Mouse (Mus musculus): Measurements from ENCODE around the gene Plek2. TPM values are rescaled to one million over a fixed set of nuclear protein-coding genes. Genes with fewer than 3 reads are reported as not detected.

Plek2 gene
- 1.5 and 2.0 TPM in 2 replicates for polyA plus RNA-seq (2015; fragmentation: Nextera tagmentation; extraction: Ambion mirVana)

- Histone ChIP-seq H3K36me3 (replicated peaks) (no peaks in the 10 kb centered on the region), H3K4me2 (peak within 1 kb of the TSS; percentile 98), H3K9ac (peak within 1 kb of the TSS; percentile 45), H3K27me3 (replicated peaks) (peaks cover 36% of the 10 kb centered on the region), H3K27ac (no peak within 1 kb of the TSS), H3K4me1 (peaks cover 18% of the 10 kb centered on the region), H3K4me3 (peak within 1 kb of the TSS; percentile 54), H3K9me3 (no peaks in the 10 kb centered on the region)
- under 1% methylated on average over 38 of the region's 38 CpGs for WGBS
- peak; percentile 69; the same call in 1 of the 2 replicates for ATAC-seq (replicated peaks)
Observed at GRCm38 (mm10) chr12:78906707-78907162, at the start of gene Plek2. TSS of gene Plek2 (minus strand) at chr12:78906964.

- Histone ChIP-seq H3K9ac (no peak overlapping the region), H3K36me3 (replicated peaks) (0 out of 2 replicates have a peak, but pooled peaks cover 4% of the 10 kb centered on the region), H3K4me1 (no peaks in the 10 kb centered on the region), H3K9me3 (0 out of 2 replicates have a peak, but pooled peaks cover 12% of the 10 kb centered on the region), H3K4me3 (no peak overlapping the region), H3K27ac (no peak overlapping the region), H3K27me3 (replicated peaks) (no peaks in the 10 kb centered on the region), H3K4me2 (no peak overlapping the region)
- no peak for ATAC-seq (replicated peaks)
- WGBS: 83% methylated on average over 4 of the region's 4 CpGs
Observed at GRCm38 (mm10) chr12:78956405-78956804, 49.6 kb upstream of the Plek2 start.

GRCm38 (mm10) chr12:78952484-78952883 is 45.7 kb upstream of the Plek2 start:
- Histone ChIP-seq H3K4me2 (no peak overlapping the region), H3K4me1 (no peaks in the 10 kb centered on the region), H3K9ac (no peak overlapping the region), H3K9me3 (0 out of 2 replicates have a peak, but pooled peaks cover 6% of the 10 kb centered on the region), H3K4me3 (no peak overlapping the region), H3K27me3 (replicated peaks) (no peaks in the 10 kb centered on the region), H3K27ac (no peak overlapping the region), H3K36me3 (replicated peaks) (no peaks in the 10 kb centered on the region)
- 54% methylated on average over 3 of the region's 3 CpGs for WGBS
- ATAC-seq (replicated peaks): no peak

- Histone ChIP-seq H3K27me3 (replicated peaks) (no peaks in the 10 kb centered on the region), H3K9me3 (0 out of 2 replicates have a peak, but pooled peaks cover 4% of the 10 kb centered on the region), H3K4me1 (no peaks in the 10 kb centered on the region), H3K36me3 (replicated peaks) (no peaks in the 10 kb centered on the region), H3K27ac (no peak overlapping the region), H3K4me2 (no peak overlapping the region), H3K4me3 (no peak overlapping the region), H3K9ac (no peak overlapping the region)
- ATAC-seq (replicated peaks): no peak
- 65% methylated on average over 11 of the region's 11 CpGs for WGBS
Observed at GRCm38 (mm10) chr12:78952053-78952452, 45.3 kb upstream of the Plek2 start.

- no peak overlapping the region for H3K4me2 ChIP-seq
Observed at GRCm38 (mm10) chr12:78947661-78948060, 40.9 kb upstream of the Plek2 start.

GRCm38 (mm10) chr12:78947161-78947560 is 40.4 kb upstream of the Plek2 start:
- H3K4me3 ChIP-seq: no peak overlapping the region
- no peaks in the 10 kb centered on the region for H3K4me1 ChIP-seq
- no peak for ATAC-seq (replicated peaks)
- H3K9ac ChIP-seq: no peak overlapping the region
- H3K9me3 ChIP-seq: no peaks in the 10 kb centered on the region
- WGBS: 83% methylated on average over 6 of the region's 6 CpGs
- H3K4me2 ChIP-seq: no peak overlapping the region
- H3K36me3 ChIP-seq (replicated peaks): no peaks in the 10 kb centered on the region
- H3K27me3 ChIP-seq (replicated peaks): no peaks in the 10 kb centered on the region
- H3K27ac ChIP-seq: no peak overlapping the region

More at GRCm38 (mm10) chr12:78947661-78948060, 40.9 kb upstream of the Plek2 start:
- no peaks in the 10 kb centered on the region for H3K27me3 ChIP-seq (replicated peaks)
- no peak overlapping the region for H3K27ac ChIP-seq
- H3K9ac ChIP-seq: no peak overlapping the region
- no peaks in the 10 kb centered on the region for H3K36me3 ChIP-seq (replicated peaks)
- H3K4me1 ChIP-seq: no peaks in the 10 kb centered on the region
- no peak for ATAC-seq (replicated peaks)
- H3K9me3 ChIP-seq: no peaks in the 10 kb centered on the region
- 79% methylated on average over 5 of the region's 5 CpGs for WGBS
- H3K4me3 ChIP-seq: no peak overlapping the region

GRCm38 (mm10) chr12:78942931-78943330 is 36.2 kb upstream of the Plek2 start:
- no peak overlapping the region for H3K9ac ChIP-seq
- H3K27me3 ChIP-seq (replicated peaks): no peaks in the 10 kb centered on the region
- H3K4me1 ChIP-seq: no peaks in the 10 kb centered on the region
- H3K4me2 ChIP-seq: no peak overlapping the region
- no peaks in the 10 kb centered on the region for H3K9me3 ChIP-seq
- no peak for ATAC-seq (replicated peaks)
- 85% methylated on average over 6 of the region's 6 CpGs for WGBS
- H3K4me3 ChIP-seq: no peak overlapping the region
- H3K27ac ChIP-seq: no peak overlapping the region
- no peaks in the 10 kb centered on the region for H3K36me3 ChIP-seq (replicated peaks)

- Histone ChIP-seq H3K4me2 (no peak overlapping the region), H3K36me3 (replicated peaks) (no peaks in the 10 kb centered on the region), H3K4me1 (no peaks in the 10 kb centered on the region), H3K9ac (no peak overlapping the region), H3K27ac (no peak overlapping the region), H3K27me3 (replicated peaks) (no peaks in the 10 kb centered on the region), H3K9me3 (no peaks in the 10 kb centered on the region), H3K4me3 (no peak overlapping the region)
- 86% methylated on average over 5 of the region's 5 CpGs for WGBS
- ATAC-seq (replicated peaks): no peak
Observed at GRCm38 (mm10) chr12:78940081-78940480, 33.3 kb upstream of the Plek2 start.

GRCm38 (mm10) chr12:78939393-78940037 is 32.8 kb upstream of the Plek2 start:
- H3K27ac ChIP-seq: no peak overlapping the region
- no peaks in the 10 kb centered on the region for H3K36me3 ChIP-seq (replicated peaks)
- 84% methylated on average over 7 of the region's 7 CpGs for whole genome bisulfite sequencing
- H3K4me3 ChIP-seq: no peak overlapping the region
- H3K4me1 ChIP-seq: no peaks in the 10 kb centered on the region
- no peaks in the 10 kb centered on the region for H3K9me3 ChIP-seq
- H3K4me2 ChIP-seq: no peak overlapping the region
- H3K27me3 ChIP-seq (replicated peaks): no peaks in the 10 kb centered on the region
- H3K9ac ChIP-seq: no peak overlapping the region
- ATAC-seq (replicated peaks): no peak

GRCm38 (mm10) chr12:78936494-78936893 is 29.7 kb upstream of the Plek2 start:
- no peak overlapping the region for H3K4me3 ChIP-seq
- no peak overlapping the region for H3K27ac ChIP-seq
- H3K27me3 ChIP-seq (replicated peaks): no peaks in the 10 kb centered on the region
- no peak overlapping the region for H3K9ac ChIP-seq
- WGBS: 65% methylated on average over 4 of the region's 4 CpGs
- ATAC-seq (replicated peaks): no peak
- H3K9me3 ChIP-seq: no peaks in the 10 kb centered on the region
- no peak overlapping the region for H3K4me2 ChIP-seq
- H3K36me3 ChIP-seq (replicated peaks): no peaks in the 10 kb centered on the region
- no peaks in the 10 kb centered on the region for H3K4me1 ChIP-seq

GRCm38 (mm10) chr12:78929900-78930299 is 23.1 kb upstream of the Plek2 start:
- H3K27me3 ChIP-seq (replicated peaks): no peaks in the 10 kb centered on the region
- no peaks in the 10 kb centered on the region for H3K9me3 ChIP-seq
- no peaks in the 10 kb centered on the region for H3K36me3 ChIP-seq (replicated peaks)
- no peak overlapping the region for H3K27ac ChIP-seq
- no peak overlapping the region for H3K4me3 ChIP-seq
- H3K4me1 ChIP-seq: no peaks in the 10 kb centered on the region
- WGBS: 79% methylated on average over 1 of the region's 1 CpGs
- H3K9ac ChIP-seq: no peak overlapping the region
- no peak for ATAC-seq (replicated peaks)
- no peak overlapping the region for H3K4me2 ChIP-seq

GRCm38 (mm10) chr12:78927287-78927686 is 20.5 kb upstream of the Plek2 start:
- H3K4me1 ChIP-seq: no peaks in the 10 kb centered on the region
- H3K4me2 ChIP-seq: no peak overlapping the region
- no peaks in the 10 kb centered on the region for H3K27me3 ChIP-seq (replicated peaks)
- no peaks in the 10 kb centered on the region for H3K9me3 ChIP-seq
- no peak for ATAC-seq (replicated peaks)
- H3K9ac ChIP-seq: no peak overlapping the region
- no peaks in the 10 kb centered on the region for H3K36me3 ChIP-seq (replicated peaks)
- H3K27ac ChIP-seq: no peak overlapping the region
- H3K4me3 ChIP-seq: no peak overlapping the region
- WGBS: 75% methylated on average over 5 of the region's 5 CpGs
